Mouse (Mus musculus): ENCODE data around the gene Pde7b.

The Pde7b gene

DNA sequence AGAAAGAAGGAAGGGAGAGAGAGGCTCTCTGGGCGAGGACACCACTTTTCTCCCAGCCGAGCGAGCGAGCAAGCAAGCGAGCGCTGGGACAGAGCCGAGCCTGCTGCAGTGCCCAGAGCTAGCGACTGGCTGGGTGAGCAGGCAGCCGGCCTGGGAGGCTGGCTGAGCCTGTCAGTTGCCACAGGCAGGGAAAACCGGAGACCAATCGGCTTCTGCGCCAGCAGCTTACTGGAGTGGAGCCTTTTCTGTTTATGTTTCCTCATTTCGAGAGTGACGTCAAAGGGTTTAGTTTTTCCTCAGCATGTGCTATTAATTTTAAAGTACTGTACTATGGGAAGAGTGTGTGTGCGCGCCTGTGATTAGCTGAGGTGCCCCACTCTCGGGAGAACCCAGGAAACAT lies at the start of gene Pde7b:
Pde7b (minus strand) TSS at position 173 of the 400 bp plus-strand sequence.
- peak; percentile 76 for DNase-seq

DNA sequence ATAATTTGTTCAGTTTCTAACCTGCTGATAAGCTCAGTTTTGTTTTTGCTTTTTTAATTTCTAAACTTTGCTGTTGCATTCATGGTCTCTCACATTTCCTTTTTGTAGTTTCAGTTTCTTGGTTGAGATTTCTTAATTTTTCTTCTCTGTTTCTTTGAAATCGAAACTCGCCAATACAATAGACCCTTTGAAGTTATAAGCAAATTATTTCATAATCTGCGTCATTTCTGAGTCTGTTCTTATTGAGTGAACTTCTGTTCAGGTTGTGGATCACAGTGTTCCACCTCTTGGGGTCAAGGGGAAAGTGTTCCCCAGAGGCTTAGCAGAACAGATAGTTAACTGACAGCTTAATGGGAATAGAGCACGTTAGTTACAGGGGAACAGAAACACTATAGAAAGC lies 47.2 kb upstream of the Pde7b start:
- DNase-seq, result no peak

DNA sequence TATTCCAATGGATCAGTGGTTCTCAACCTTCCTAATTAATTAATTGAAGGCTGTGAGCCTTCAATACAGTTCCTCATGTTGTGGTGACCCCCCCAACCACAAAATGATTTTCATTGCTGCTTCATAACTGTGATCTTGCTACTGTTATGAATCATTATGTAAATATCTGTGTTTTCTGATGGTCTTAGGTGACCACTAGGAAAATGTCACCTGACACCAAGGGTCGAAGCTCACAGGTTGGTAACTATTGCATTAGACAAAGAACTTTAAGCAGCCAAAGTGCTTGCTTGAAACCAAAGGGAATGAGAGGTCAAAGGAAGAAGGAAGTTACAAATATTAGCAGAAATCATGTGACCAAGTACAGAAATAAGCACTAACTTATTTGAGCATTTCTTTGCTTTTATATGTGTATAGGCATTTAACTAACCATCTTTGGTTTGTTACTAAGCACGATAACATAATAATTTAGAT lies 45.6 kb upstream of the Pde7b start:
- DNase-seq, result no peak

DNA sequence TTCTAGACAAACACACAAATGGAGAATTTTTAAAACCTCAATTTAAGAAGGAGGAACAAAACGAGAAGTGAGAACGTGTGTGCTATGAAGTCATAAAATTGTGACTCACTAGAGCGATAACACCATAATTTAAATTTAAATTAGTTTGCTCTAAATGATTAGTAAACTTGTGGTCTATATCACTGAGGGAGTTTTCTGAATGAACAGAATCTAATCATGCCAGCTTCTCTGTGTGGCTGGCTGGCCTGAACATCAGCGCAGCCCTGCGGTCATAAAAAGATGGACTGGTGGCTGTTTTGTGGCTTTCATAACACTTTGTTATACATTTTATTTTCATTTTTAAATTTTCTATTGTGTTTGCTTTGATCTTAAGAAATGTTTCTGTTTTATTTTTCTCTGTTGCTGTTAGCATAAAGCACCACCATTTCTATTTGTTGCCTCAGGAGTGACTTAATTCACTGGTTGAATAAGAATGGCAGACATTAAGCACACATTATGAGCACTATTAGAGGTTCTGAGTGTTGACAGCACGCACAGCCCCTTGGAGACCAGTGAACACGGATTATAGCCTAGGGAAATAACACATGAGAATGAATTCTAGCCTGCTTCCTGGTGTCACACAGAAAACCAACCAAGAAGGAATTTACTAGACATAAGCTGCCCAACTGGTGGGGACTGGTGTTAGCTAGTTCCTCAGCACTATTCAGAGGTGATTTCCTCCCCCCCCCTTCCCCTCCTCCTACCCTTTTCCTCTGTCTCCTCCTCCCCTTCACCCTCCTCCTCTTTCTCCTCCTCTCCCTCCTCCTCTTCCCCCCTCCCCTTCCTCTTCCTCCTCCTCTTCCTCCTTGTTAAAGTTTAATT lies 44.9 kb upstream of the Pde7b start:
- no peak for DNase-seq

DNA sequence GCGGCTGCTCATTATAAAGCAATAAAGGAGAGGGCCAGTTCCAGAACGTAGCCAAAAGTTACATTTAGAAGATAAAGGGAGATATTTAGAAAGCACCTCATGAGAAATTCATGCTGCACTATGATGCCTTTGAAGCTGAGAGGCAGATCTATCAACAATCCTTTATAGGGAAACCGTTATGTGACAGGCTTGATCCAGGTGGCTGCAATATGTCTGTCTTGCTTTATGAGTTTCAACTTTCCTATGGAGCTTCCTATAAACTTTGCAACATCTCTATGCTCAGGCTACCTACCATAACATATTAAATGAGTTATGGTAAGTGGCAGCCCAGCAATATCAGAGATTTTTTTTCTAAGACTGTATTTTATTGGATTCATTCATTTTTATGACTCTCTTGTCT lies 39.5 kb upstream of the Pde7b start:
- DNase-seq, result no peak

DNA sequence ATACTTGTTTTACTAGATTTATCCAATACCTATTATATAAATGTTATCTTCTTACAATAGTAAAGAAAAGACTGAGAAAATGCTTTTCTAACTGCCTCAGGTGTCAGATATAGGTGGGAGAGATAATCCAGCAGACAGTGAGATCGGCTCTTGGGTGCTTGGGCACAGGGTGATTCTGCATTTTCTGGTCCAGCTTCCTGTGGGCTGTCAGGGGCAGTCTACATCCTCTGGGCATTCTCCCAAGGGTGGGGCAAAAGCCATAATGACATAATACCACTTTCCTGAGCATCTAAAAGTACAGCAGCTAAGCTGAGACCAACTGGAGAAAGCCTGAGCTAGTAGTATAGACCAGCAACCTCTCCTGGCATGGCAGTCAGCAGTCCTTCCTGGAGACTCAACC lies 34.1 kb upstream of the Pde7b start:
- DNase-seq, result no peak

DNA sequence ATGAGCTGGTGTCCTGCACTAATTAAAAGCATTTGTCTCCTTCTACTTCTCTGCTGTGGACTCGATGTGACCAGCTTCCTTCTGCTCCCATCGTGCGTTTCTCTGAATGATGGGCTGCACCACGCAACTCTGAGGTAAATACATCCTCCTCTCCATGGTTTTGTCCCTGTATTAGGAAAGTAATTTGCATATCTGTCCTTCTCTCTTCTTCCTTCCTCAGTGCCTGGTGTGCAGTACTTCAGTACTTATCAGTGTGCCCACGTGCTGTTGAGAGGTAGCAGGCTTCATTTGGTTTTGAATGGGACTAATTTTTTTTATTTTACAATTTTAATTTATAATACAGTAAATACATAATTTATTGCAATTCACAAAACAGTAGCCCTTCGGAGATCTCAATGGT lies 33.4 kb upstream of the Pde7b start:
- DNase-seq, result no peak

DNA sequence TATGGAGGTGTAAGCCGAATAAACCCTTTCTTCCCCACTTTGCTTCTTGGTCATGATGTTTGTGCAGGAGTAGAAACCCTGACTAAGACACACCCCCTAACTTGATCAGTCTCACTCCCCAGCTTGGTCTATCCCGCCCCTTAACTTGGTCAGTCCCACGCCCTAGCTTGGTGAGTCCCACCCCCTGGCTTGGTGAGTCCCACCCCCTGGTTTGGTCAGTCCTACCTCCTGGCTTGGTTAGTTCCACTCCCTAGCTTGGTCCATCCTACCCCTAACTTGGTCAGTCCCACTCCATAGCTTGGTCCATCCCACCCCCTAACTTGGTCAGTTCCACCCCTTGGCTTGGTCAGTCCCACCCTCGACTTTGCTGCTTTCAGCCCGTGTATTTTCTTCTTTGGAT lies 31.3 kb upstream of the Pde7b start:
- DNase-seq, result no peak

DNA sequence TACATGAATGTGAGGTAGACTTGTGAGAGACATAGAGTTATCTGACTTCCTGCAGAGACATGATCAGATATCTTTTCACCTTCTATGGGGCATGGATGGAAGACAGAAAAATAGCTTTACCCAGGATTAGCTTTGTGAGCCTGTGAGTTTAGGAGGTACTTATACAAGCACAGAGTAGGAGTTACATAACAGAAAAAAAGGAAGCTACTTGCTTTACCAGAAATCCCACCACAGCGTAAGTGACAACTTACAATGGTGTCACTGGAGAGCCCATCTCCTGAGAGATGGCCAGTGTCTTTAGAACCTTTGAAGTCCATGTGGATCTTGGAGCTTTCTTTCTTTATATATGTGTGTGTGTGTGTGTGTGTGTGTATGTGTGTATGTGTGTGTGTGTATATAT lies 28.0 kb upstream of the Pde7b start:
- no peak for DNase-seq

DNA sequence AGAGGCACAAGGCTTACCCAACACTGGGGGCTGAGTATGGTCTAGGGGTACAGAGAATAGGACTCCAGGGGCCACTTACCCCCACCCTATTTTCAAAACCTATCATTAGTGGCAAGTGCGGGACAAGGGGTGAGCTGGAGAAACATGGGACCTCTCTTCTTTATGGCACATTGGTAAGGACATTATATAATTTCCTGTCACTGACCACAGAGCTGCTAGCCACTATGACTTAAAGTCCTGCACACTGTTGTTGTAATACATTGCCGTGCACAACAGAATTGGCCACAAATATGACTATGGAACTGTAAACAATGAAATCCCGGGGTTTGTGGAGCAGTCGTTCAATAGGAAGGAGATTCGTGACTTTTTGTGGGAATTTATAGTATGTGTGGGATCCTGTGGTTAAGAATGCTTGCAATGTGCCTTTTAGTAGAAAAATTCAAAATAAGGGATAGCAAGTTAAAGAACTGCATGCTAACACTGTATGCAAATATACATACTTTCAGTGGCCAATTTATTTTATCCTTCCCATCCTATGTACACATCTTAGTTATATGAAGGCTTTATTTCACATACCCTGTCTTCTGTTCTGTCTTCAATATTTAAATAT lies 25.9 kb upstream of the Pde7b start:
- no peak for DNase-seq

DNA sequence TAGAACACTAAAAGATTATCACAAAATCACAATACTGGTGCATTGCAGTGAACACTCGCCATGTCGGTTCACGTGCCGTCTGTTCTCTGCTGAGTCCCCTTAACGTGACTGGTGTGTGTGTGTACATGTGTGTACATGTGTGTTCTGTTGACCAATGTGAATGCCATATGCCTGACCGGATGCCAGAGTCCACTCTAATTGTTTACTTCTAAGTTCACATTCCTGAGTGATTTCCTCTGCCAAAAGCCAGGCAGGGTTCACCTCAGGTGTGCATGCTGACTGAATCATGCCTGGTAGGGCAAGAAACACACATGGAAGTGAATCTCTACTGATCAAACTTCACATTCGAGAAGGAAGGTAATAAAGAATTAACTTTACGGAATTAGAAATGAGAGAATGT lies 24.1 kb upstream of the Pde7b start:
- DNase-seq, result no peak

DNA sequence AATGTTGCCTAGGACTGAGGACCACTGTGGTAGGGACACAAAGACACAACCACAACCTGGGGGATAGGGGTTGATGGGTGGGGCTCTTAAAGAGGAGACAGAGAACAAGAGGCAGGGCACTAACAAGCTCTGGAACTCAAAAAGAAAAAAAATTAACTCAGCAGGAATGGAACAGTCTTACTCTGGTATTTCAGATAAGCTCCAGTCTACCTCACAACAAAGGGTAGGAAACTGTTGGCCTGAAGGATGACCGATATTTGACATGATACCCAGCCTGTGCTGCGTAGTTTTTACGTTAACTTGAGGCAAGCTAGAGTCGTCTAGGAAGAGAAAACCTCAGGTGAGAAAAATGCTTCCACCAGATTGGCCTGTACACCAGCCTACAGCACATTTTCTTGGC lies 22.4 kb upstream of the Pde7b start:
- DNase-seq, result no peak

DNA sequence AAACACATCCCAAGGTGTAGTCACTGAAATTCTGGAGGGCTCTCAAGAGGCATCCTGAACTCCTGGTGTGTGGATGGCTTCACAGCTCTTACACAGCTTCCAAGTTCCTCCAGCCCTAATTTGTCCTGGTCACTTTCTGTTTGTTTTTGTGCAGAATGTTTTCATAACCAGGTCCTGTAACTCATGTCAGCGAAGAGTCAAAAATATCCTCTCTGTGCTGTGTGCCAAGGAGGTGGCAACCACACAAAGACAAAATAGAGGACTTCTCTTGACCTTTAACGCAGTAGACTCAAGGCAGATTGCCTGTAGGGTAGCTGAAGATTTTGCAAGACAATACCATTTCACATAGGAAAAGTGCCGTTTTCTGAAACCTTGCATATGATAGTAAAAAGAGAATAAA lies 14.9 kb upstream of the Pde7b start:
- no peak for DNase-seq

DNA sequence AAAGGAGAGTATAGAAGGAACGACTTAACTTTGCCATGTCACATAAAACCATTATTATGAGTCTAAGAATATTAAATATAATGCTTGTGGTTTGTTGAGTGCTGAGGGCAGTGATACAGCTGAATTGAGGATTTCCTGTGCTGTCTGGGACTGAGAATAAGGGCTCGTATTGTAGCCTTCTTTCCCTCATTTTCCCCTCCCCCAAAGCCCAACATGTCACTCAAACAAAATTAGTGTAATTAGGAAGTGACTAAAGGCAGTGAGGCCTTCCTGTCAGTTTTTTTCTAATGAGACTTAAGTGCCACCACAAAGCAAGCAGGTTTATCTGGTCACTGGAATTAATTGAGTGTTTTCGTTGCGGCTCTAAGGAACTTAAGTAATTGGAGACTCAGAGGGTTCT lies 12.3 kb upstream of the Pde7b start:
- DNase-seq, result no peak

DNA sequence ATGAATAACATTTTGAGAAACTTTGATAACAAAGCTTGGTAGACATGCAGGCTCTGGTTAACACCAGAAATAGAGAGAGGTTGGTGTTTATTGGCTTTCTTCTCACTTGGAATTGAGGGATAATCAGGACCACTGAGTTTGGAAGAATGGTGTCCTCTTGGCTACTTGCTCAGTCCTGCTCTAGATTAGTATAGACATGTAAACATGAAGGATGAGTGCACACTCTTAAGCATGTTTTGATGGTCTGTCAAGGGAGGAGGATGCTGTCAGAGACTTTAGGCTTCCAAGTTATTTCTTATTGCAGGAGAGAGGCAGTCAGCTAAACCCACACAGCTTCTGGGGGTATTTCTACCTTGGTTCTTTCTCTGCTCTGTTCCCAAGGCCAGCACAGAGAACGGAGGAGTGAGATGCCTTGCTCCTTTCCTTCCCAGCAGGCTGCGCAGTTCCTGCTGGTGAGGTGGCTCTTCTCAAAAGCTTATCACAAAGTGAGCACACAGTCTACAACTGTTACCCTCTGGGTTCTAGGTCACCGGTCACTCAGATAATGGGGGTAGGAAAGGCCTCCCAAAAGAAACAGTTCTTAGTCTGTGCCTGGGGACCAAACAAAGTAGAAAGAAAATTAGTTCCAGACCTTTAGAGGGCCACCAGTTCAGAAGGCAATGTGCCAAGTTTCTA lies 11.0 kb upstream of the Pde7b start:
- DNase-seq, result no peak

DNA sequence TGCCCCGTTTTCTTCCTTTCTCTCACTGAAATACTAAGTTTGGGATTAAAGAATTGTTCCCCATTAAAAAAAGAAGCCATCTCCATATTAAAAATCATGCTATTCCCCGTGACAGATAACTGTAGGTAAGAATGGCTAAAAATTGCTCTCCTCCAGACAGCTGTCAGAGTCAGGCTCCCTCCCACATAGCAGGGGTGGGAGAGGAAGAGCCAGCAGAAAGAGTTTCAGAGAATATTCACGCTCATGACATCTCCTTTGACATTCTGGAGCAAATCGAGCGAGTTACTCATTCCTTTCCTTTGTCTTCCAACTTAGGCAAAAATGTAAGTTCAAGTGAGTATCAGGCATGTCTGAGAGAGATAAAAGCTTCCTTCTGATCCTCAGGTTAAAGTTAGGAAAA lies 8.7 kb upstream of the Pde7b start:
- no peak for DNase-seq

DNA sequence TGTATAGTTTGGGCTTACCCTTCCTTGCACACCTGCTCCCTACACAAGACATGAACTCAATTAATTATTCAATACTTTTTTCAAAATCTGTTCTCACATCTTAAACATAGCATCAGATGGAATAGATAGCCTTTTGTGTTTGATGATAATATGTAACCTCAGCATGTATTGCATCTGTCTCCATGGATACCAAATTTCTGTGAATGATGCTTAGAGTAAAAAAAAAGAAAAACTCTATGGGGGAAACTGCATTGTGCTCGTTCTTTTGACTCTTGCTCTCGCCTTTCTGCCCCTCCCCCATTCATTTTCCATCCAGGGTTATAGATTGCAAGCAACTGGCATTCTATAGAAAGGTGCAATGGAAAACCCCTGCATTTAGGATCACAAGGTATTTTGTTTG lies 7.3 kb upstream of the Pde7b start:
- DNase-seq, result no peak

DNA sequence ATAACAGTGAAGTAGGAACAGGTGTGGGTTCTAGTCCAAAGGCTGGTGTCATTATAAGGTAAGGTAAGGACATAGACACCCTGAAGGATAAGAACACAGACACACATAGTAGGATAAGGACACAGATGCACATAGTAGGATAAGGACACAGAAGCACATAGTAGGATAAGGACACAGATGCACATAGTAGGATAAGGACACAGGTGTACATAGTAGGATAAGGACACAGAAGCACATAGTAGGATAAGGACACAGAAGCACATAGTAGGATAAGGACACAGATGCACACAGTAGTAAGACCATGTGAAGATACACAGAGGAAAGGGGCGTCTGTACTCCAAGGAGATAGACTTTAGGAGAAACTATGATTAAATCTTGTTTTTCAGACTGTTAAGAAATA lies 5.2 kb upstream of the Pde7b start:
- no peak for DNase-seq

DNA sequence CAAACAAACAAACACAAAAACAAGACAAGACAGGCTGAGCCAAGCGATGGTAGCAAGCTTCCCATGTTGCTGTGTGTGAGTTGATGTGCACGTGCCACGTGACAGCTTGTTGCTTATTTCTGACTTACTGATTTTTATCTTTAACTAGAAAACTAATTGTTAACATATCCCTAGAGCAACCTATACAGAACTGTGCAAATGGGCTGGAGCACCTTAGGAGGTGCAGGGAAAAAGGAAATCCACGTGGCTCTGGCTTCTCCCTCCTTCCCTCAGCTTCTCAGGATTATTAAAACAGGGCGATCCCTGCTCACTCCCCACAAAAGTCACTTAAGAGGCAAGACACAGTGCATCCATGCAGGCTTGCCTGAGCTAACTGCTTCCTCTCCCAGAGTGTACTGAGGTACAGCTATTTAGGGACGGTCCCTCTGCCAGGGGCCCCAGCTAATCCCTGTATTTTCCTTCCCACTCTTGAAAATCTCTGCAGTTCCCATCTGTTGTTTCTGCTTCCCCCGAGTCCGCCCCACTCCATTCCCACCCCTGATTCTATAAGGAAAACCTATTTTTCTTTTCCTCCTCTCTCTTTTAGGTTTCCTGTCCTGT lies 606 bp upstream of the Pde7b start:
- no peak for DNase-seq

DNA sequence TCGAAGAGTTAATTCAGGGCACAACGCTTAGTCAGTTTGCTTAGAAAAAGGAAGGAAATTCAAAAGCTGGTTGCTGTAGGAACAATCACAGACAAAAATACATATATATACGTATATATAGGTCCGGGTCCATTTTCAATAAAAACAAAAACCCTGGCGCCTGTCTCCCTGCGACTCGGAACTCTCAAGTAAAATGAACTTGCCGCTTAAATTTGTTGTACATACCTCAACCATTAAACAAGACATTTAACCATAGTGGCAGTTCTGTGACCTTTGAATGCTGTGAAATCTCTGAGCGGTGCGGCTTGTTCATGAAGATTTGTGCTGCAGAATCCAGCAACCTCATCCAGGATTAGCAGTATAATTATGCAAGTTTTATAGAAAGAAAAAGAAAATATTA lies 427 bp downstream of the Pde7b start:
- no peak for DNase-seq

DNA sequence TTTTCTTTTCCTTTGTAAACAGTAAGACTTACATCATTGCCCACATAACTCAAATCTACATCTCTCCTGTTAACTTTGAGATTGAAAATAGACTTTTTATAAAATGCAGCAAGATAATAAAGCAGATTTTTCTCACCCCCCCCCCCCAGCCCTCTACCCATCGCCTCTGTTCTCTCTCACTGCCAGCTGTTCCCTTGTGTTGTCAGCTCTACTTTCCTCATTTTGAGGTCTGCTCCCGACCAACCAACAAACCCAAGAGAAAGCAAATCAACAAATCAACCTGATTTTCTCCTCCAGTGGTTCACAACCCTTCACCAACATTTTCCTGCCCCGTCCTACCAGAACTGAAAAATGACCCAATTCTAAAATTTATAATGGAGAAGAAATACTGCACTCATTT lies 916 bp downstream of the Pde7b start:
- no peak for DNase-seq

DNA sequence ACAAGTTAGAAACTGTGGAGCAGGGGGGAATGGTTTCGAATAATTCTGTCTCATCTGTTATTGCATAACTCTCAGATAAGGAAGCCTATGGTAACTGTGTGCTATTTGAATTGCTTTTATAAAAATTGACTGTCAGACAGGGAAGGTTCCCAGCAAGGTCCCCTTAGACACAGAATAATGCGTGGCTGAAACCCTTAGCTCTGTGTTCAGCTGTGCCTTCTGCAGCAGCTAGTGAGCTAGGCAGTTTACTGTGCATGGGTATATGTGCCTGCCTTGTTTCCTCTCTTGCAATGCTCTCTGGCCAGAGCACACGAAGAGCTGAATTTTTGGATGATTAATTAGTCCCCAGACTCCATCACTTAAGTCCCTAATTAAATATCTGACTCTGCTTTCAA lies 1.4 kb downstream of the Pde7b start:
- DNase-seq, result no peak

DNA sequence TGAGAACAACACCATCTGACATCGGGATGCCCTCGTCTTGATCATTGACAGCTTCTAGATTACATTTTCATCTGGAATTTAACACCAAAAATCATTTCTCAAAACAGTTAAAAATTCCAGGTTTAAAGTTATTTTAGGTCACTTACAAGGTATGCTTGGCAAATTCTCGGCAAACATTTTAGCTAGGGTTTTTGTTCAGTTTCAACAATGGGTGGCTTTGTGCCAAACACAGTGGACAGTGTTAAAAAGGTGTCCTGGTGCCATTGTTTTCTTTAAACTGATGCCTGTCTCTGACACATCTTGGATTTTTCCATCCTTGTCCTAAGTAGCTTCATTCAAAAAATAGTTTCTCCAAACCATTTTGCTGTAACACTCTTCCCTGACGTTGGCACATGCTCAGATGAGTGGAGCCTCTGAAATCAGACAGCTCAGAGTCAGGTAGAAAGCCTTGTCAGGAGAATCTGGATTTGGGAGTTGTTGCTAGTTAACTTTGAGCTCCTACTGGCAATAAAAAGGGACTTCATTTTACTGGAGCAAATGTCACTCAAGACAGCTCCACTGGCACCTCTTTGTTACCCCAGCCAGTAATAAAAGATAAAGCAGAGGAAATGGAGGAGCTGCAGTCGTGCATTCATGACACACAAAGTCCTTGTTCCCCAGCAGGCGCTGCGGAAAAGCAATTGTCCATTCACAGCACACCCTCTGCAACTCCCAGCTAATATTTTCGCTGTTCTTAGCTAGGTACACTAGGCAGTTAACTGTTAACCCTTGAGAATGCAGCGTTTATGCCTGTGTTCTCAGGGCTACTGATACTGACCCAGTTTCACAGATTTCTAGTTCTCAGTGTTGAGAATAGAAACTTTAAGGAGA lies 2.0 kb downstream of the Pde7b start:
- DNase-seq, result no peak

Data from lung, postnatal 14 days (tissue).